Mouse (Mus musculus): Measurements from ENCODE around the gene Mmp2.

GRCm38 (mm10) chr8:92817928-92818818, 8.9 kb upstream of the Mmp2 start:
- TF ChIP-seq POLR2A (IDR thresholded peaks at IDR 0.05; ENCODE audit: low read depth, low read length) (no peak), CTCF (IDR thresholded peaks at IDR 0.05; ENCODE audit: borderline replicate concordance, insufficient read depth, low read length) (peak; percentile 95)
